In the genomic region with DNA sequence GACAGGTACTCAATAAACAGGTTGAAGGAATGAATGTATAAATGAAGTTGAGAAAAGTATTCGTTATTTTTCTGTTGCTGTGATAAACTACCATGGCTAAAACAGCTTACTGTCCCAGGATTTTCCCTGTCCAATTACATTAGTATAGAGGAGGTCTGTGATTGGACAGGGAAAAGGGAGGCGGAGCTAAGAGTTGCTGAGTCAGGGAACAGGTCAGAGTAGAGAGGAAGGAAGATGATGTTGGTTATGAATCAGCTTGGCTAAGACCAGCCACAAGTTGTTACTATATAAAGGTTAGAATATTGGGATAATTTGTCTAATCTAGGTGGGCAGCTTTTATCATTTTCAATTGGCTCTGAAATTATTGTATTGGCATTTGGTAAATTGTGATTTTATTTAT, we compare ENCODE assay signal across 11 mouse cellular contexts. TPM values are rescaled to one million over a fixed set of nuclear protein-coding genes. Genes with fewer than 3 reads are reported as not detected.
DNase-seq lines count a peak whose midpoint lies in the region; ATAC-seq and TF ChIP-seq lines count a peak whose summit lies in the region.
"Had no signal": no experiment of that assay in that cellular context is flagged by ENCODE, and none has a peak within 500 bp of the region (broad histone marks: within the 10 kb centered on the region; RNA-seq: fewer than 3 reads in every experiment).

No protein-coding gene starts in this region.

- H3K27me3 ChIP-seq in midbrain, postnatal 0 days (ENCODE audit: insufficient read depth, low read length): no peaks in the 10 kb centered on the region
- H3K27me3 ChIP-seq: heart, embryonic 13.5 days had no signal

- ATAC-seq in granulocyte monocyte progenitor cell, adult 5-6 weeks (replicated peaks; ENCODE audit: poor library complexity, severe bottlenecking): peak; percentile 41
- no peak for ATAC-seq in midbrain, postnatal 0 days (ENCODE audit: low FRiP score)
- ATAC-seq: midbrain, embryonic 16.5 days had no signal

- peaks cover 3% of the 10 kb centered on the region for H3K4me1 ChIP-seq in lung, adult 2 months (ENCODE audit: control insufficient read depth, insufficient read depth, low read length)
- H3K4me1 ChIP-seq in midbrain, postnatal 0 days (ENCODE audit: insufficient read depth, low read length): no peaks in the 10 kb centered on the region

- 0 out of 2 replicates have a peak, but pooled peaks cover 5% of the 10 kb centered on the region for H3K36me3 ChIP-seq in midbrain, postnatal 0 days (ENCODE audit: insufficient read depth, low read length)

- H3K9ac ChIP-seq in midbrain, postnatal 0 days (replicated peaks; ENCODE audit: low read length, poor library complexity, severe bottlenecking): no peak overlapping the region
- H3K9ac ChIP-seq: heart, embryonic 13.5 days had no signal

- no peak overlapping the region for H3K27ac ChIP-seq in midbrain, postnatal 0 days (ENCODE audit: low read depth, low read length)
- H3K27ac ChIP-seq: heart, embryonic 13.5 days had no signal

- H3K4me2 ChIP-seq in midbrain, postnatal 0 days (ENCODE audit: low read depth, low read length, poor library complexity, severe bottlenecking): no peak overlapping the region
- H3K4me2 ChIP-seq: heart, embryonic 13.5 days had no signal

- H3K4me3 ChIP-seq in lung, adult 2 months (replicated peaks; ENCODE audit: extremely low read depth, low read depth, low read length): no peak overlapping the region
- H3K4me3 ChIP-seq in midbrain, postnatal 0 days (ENCODE audit: low read depth, low read length): no peak overlapping the region
- H3K4me3 ChIP-seq: erythroblast, embryonic 14.5 days; heart, embryonic 13.5 days had no signal

- TF ChIP-seq POLR2A in lung, adult 2 months (IDR thresholded peaks at IDR 0.05; ENCODE audit: borderline replicate concordance, extremely low read depth, low read depth, low read length): no peak

- TF ChIP-seq CTCF in lung, adult 2 months (IDR thresholded peaks at IDR 0.05; ENCODE audit: insufficient read depth, low read length): no peak
- no peak for TF ChIP-seq CTCF in midbrain, postnatal 0 days (IDR thresholded peaks at IDR 0.05)

- H3K9me3 ChIP-seq in midbrain, postnatal 0 days (ENCODE audit: low read length): no peaks in the 10 kb centered on the region
- H3K9me3 ChIP-seq: heart, embryonic 13.5 days had no signal

- 30% methylated on average over 2 of the region's 2 CpGs for WGBS in lung, adult 2 months
- 68% methylated on average over 2 of the region's 2 CpGs for WGBS in midbrain, postnatal 0 days

- peak; percentile 57 to 79 for DNase-seq in adrenal gland, adult (ENCODE audit: inconsistent age in 2 of 2, low spot score in 1 of 2)
- no peak for DNase-seq in adrenal gland, adult 8-10 months
- DNase-seq in lung, adult 18-20 months: peak; percentile 46 to 59
- DNase-seq in lung, adult 2 months: no peak
- peak; percentile 70 for DNase-seq in retina, postnatal 1 day
- DNase-seq in right cerebral cortex, postnatal 36 days (ENCODE audit: low spot score in 2 of 2): no peak
- DNase-seq in midbrain, postnatal 0 days (ENCODE audit: low spot score): no peak

RNA-seq across cellular contexts. Expression of a gene that starts 22.5 kb away (rescaled TPM):
- total RNA-seq in adrenal gland, adult 8-10 months (2022): 100 to 1,000 TPM in 2 of 4 experiments, 10 to 100 TPM in 2; 98.3 to 114 (median 107) TPM
- 24.6 and 40.1 TPM in 2 replicates for polyA plus RNA-seq in lung, adult 2 months (2012; rRNA removed)
- 157 and 161 TPM in 2 replicates for total RNA-seq in granulocyte monocyte progenitor cell, adult 5-6 weeks (2014; fragmentation: Nextera tagmentation)
- 534 and 557 TPM in 2 replicates for total RNA-seq in granulocyte monocyte progenitor cell, adult 5-6 weeks (2017)
- total RNA-seq in midbrain, postnatal 0 days (2014; rRNA removed): 92.7 and 94.7 TPM in 2 replicates
- 72.6 and 81.6 TPM in 2 replicates for polyA plus RNA-seq in midbrain, postnatal 0 days (2015; fragmentation: Nextera tagmentation; extraction: Ambion mirVana)

RNA-seq across cellular contexts. Expression of a gene that starts 39.9 kb away (rescaled TPM):
- total RNA-seq in adrenal gland, adult 8-10 months (2022): 1 to 10 TPM; 1.0 to 1.8 (median 1.5) TPM
- polyA plus RNA-seq in lung, adult 2 months (2012; rRNA removed): 0.16 and 0.26 TPM in 2 replicates
- 0.13 and 11.2 TPM in 2 replicates for total RNA-seq in granulocyte monocyte progenitor cell, adult 5-6 weeks (2014; fragmentation: Nextera tagmentation)
- 2.0 and 5.1 TPM in 2 replicates for total RNA-seq in granulocyte monocyte progenitor cell, adult 5-6 weeks (2017)
- 16.8 and 18.1 TPM in 2 replicates for total RNA-seq in midbrain, postnatal 0 days (2014; rRNA removed)
- 6.5 and 7.7 TPM in 2 replicates for polyA plus RNA-seq in midbrain, postnatal 0 days (2015; fragmentation: Nextera tagmentation; extraction: Ambion mirVana)
- polyA plus RNA-seq: erythroblast, embryonic 14.5 days had no signal

RNA-seq across cellular contexts. Expression of a gene that starts 44.7 kb away (rescaled TPM):
- 10 to 100 TPM; 15.0 to 19.0 (median 17.3) TPM for total RNA-seq in adrenal gland, adult 8-10 months (2022)
- polyA plus RNA-seq in lung, adult 2 months (2012; rRNA removed): 8.8 and 8.9 TPM in 2 replicates
- total RNA-seq in granulocyte monocyte progenitor cell, adult 5-6 weeks (2014; fragmentation: Nextera tagmentation): 27.9 TPM in 2 replicates
- total RNA-seq in granulocyte monocyte progenitor cell, adult 5-6 weeks (2017): 16.0 and 16.8 TPM in 2 replicates
- 30.6 and 32.1 TPM in 2 replicates for total RNA-seq in midbrain, postnatal 0 days (2014; rRNA removed)
- 11.9 and 14.3 TPM in 2 replicates for polyA plus RNA-seq in midbrain, postnatal 0 days (2015; fragmentation: Nextera tagmentation; extraction: Ambion mirVana)

Comparison
In these comparisons a context has a peak if more than half of its experiments do, and no peak if none do; other contexts are left out.
1. DNase-seq: peak in adrenal gland, adult (2 of 2), lung, adult 18-20 months (2 of 2) and retina, postnatal 1 day (single experiment); none in adrenal gland, adult 8-10 months (single experiment), lung, adult 2 months (single experiment), right cerebral cortex, postnatal 36 days (0 of 2) and midbrain, postnatal 0 days (single experiment).